Mouse (Mus musculus) cerebellum, adult 2 months (tissue): ENCODE measurements around the gene Sdk1. TPM values are rescaled to one million over a fixed set of nuclear protein-coding genes. Genes with fewer than 3 reads are reported as not detected.
A peak's percentile ranks its signal among the peaks of the same experiment; 100 is the strongest.

Experiments
- DNase-seq, 2 experiments: peaks; one replicate each; pipeline ENCODE4 v3.0.0; 2021
- H3K27ac ChIP-seq: fragments of 200-500 bp; 2 replicates; pipeline ENCODE4 v1.5.1; 2012; ENCODE audit warnings: low read length, control low read depth, inconsistent platforms; ENCODE audit not compliant: insufficient read depth
- H3K27me3 ChIP-seq: fragments of 200-500 bp; 2 replicates; pipeline ENCODE4 v1.6.1; 2012; ENCODE audit warnings: inconsistent platforms, mild to moderate bottlenecking, low read length, moderate library complexity; ENCODE audit not compliant: control insufficient read depth, insufficient read depth
- H3K4me1 ChIP-seq: fragments of 200-500 bp; 2 replicates; pipeline ENCODE4 v1.6.1; 2011; ENCODE audit warnings: low read length; ENCODE audit not compliant: control insufficient read depth, insufficient read depth
- H3K4me3 ChIP-seq: fragments of 200-500 bp; replicated peaks from 2 replicates; pipeline ENCODE3; 2011; ENCODE audit warnings: mild to moderate bottlenecking, low read depth, low read length, control low read depth; ENCODE audit not compliant: insufficient read depth
- CTCF ChIP-seq: fragments of 200-500 bp; IDR thresholded peaks from 2 replicates; pipeline ENCODE4 v1.5.1; 2011; ENCODE audit warnings: low read depth, mild to moderate bottlenecking, control low read depth, low read length, moderate library complexity, borderline replicate concordance; ENCODE audit not compliant: insufficient read depth
- POLR2A ChIP-seq: fragments of 200-500 bp; IDR thresholded peaks from 2 replicates; pipeline ENCODE4 v1.6.1; 2011; ENCODE audit warnings: low read length, control low read depth, borderline replicate concordance; ENCODE audit not compliant: insufficient read depth
- WGBS: fragments of 180-500 bp; shearing (Covaris S2); methylation state at CpG from one replicate; pipeline ENCODE4 v1.1.7; 2018; 5-methylcytosine and 5-hydroxymethylcytosine counted together
- polyA plus RNA-seq: library from polyadenylated mRNA; depleted of rRNA; stranded (reverse); fragments of >200 nt; gene quantifications from 2 replicates; pipeline ENCODE4 v1.2.3, GENCODE M21; 2012

Gene Sdk1
- polyA plus RNA-seq, 1 experiment, result 1.5 TPM

DNA sequence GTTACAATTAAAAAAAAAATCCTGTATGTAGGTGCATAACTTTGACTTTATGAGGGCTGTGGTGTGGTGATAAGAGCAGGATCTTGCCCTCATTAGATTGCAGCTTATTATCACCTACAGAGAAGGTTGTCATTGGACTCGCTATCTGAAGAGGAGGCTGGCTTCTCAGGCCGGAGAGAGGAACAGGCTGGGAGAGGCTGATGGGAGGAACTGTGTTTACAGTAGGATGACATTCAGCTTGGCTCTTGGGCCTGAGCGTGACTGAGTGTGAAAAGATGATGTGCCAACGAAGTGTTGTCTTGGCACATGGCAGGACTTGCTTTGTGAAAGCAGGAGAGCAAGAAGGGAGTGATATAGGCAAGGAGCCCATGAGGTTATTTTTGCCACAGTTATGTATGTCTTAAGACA is 61.0 kb downstream of the Sdk1 start:
- H3K4me3 ChIP-seq, result no peak overlapping the region
- H3K4me1 ChIP-seq, result no peaks in the 10 kb centered on the region
- no peaks in the 10 kb centered on the region; the same call in 1 of the 2 replicates for H3K27me3 ChIP-seq
- TF ChIP-seq POLR2A (no peak), CTCF (no peak)
- H3K27ac ChIP-seq, result no peak overlapping the region
- no peak for DNase-seq
- 58% methylated on average over 4 of the region's 4 CpGs for WGBS

DNA sequence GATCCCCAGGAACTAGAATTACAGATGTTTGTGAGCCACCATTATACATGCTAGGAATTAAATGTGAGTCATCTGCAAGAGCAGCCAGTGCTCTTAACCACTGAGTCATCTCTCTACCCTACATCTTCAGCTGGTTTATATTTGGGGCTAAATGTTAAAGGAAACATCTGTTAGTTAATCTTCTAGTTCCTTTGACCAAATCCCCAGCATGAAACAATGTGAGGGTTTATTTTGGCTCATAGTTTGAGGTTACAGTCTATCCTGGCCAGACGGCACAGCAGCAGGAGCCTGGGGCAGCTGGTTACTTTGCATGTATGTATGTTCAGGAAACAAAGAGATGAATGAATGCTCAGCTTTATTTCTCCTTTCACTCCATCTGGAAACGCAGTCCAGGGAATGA is 62.5 kb downstream of the Sdk1 start:
- 78% methylated on average over 2 of the region's 2 CpGs for WGBS
- Histone ChIP-seq H3K27me3 (no peaks in the 10 kb centered on the region), H3K27ac (no peak overlapping the region), H3K4me1 (no peaks in the 10 kb centered on the region), H3K4me3 (no peak overlapping the region)
- TF ChIP-seq CTCF (no peak), POLR2A (no peak)
- no peak for DNase-seq

DNA sequence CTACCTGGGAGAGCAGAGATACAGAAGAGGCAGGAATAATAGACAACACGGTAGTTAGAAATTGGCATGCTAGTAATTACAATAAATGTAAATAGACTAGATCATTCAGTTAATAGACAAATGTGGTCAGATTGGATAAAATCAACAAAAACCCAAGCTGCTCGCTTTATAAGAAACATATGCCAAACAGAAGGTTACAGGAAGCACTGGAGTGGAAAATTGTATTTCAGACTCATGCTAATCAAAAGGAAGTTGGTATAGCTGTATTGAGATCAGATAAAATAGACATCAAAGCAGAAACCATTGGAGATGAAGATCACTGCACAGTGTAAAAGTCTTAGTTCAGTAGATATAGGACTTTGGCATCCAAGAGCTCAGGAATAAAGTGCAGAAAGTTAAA is 63.4 kb downstream of the Sdk1 start:
- H3K27me3 ChIP-seq, result no peaks in the 10 kb centered on the region
- H3K4me3 ChIP-seq, result no peak overlapping the region
- no peak overlapping the region for H3K27ac ChIP-seq
- TF ChIP-seq CTCF (no peak), POLR2A (no peak)
- DNase-seq, result no peak
- H3K4me1 ChIP-seq, result no peaks in the 10 kb centered on the region
- 69% methylated on average over 2 of the region's 2 CpGs for WGBS

DNA sequence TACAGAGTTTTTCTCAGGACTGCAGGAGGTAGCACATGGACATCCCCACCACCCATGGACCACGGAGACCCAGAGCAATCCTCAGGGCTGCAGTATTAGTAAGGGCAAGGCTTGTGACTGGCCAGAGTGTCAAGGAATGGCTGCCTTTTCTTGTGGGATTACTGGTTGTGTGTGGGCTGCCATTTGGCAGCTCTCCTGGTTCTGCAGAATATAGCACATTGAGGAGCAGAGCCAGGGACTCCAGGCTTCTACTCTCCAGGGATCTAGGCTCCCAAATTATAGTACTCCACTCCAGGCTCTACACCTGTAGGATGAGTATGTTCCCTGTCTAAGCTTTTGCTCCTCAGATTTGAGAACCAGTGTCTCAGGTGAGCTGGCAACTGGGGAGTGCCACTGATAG is 69.4 kb downstream of the Sdk1 start:
- Histone ChIP-seq H3K27ac (no peak overlapping the region), H3K4me3 (no peak overlapping the region), H3K27me3 (no peaks in the 10 kb centered on the region), H3K4me1 (no peaks in the 10 kb centered on the region)
- DNase-seq, result peak in 1 of 2 experiments; percentile 4
- no peak for TF ChIP-seq CTCF
- no peak for TF ChIP-seq POLR2A
- WGBS, result 52% methylated on average over 1 of the region's 1 CpGs

DNA sequence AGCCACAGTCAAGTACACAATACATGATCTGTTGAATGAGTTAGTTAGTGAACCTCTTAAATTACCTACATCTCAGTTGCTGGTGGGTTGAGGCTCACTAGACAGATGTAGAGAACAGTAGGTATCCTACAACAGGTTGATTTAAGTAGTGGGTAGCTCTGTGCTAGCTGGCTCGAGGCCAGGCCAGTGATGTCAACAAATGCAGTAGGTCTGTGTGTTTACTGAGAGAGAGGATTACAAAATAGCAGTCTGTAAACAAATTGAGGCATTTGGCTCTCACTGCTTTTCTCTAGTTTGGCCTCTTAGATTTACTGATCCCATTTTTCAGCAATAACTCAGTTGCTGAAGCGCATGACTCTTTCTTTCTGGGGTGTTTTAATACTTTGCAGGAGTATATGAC is 70.5 kb downstream of the Sdk1 start:
- TF ChIP-seq CTCF, result no peak
- TF ChIP-seq POLR2A, result no peak
- Histone ChIP-seq H3K27me3 (no peaks in the 10 kb centered on the region), H3K4me1 (no peaks in the 10 kb centered on the region), H3K4me3 (no peak overlapping the region), H3K27ac (no peak overlapping the region)
- DNase-seq, result no peak
- 66% methylated on average over 2 of the region's 2 CpGs for WGBS

DNA sequence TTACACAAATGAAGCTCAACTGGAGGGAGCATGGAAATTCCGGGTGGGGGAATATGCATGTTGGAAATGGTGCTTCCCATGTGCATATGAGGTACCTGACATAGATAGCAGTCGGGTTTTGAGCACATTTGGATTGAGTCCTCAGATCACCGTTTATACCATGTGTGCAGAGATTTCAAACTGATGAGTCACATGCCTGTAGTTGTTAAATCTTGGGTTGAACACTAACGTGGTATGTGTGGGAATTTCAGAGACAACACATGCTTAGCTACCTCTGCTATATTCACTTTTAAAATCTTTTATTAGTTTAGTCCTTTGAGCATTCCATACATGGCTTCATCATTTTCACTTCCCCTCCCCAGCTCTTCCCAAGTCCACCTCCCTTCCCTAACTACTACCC is 71.0 kb downstream of the Sdk1 start:
- 97% methylated on average over 4 of the region's 4 CpGs for WGBS
- no peaks in the 10 kb centered on the region for H3K4me1 ChIP-seq
- H3K4me3 ChIP-seq, result no peak overlapping the region
- H3K27ac ChIP-seq, result no peak overlapping the region
- no peak for TF ChIP-seq POLR2A
- no peak for TF ChIP-seq CTCF
- DNase-seq, result no peak
- no peaks in the 10 kb centered on the region for H3K27me3 ChIP-seq

DNA sequence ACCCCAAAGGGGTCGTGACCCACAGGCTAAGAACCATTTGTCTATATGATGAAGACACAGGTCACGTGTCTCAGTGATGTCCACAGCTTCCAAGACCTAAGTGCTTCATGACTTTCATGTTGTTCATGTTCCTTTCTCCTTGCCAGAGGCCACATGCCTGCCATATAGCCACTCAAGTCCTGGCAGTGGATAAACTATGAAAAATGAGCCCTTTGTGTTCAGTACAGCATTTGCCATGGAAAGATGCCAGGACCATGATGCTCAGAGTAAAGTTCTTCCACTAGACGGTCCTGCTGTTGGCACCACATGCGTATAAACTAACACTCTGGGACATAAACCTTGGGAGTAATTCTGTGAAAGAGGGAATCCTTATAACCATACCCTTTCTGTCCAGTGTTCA is 75.8 kb downstream of the Sdk1 start:
- Histone ChIP-seq H3K4me3 (no peak overlapping the region), H3K4me1 (no peaks in the 10 kb centered on the region), H3K27ac (no peak overlapping the region), H3K27me3 (no peaks in the 10 kb centered on the region)
- no peak for DNase-seq
- WGBS, result 68% methylated on average over 4 of the region's 4 CpGs
- TF ChIP-seq CTCF (no peak), POLR2A (no peak)

DNA sequence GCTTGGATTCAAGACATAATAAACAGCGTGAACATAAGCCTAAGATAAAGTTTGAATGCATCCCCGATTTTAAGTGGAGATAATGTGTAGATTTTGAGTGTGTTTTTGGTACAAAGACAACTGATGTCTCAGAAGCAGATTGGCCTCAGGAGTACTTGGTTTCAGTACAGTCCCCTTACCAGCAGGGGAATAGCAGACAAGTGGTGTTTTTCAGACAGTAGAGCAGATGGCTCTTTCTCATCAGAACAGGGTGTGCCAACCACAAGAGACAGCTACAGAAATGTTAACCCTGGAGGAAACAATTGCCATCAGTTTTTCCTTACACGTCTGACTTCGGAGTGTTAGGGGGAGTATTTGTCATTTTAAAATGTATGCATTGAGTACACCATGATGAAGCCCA is 83.6 kb downstream of the Sdk1 start:
- Histone ChIP-seq H3K4me1 (peaks cover 9% of the 10 kb centered on the region; the same call in 1 of the 2 replicates), H3K27ac (no peak overlapping the region), H3K27me3 (no peaks in the 10 kb centered on the region), H3K4me3 (no peak overlapping the region)
- 26% methylated on average over 4 of the region's 4 CpGs for WGBS
- TF ChIP-seq CTCF (peak; percentile 22; the same call in 1 of the 2 replicates), POLR2A (no peak)
- peak in 1 of 2 experiments; percentile 61 for DNase-seq
